Mouse (Mus musculus): ENCODE data around the gene Fam92b.
A peak's percentile ranks its signal among the peaks of the same experiment; 100 is the strongest.

Gene Fam92b

GRCm38 (mm10) chr8:120146051-120146450 lies 31.2 kb downstream of the Fam92b start:
- no peak for DNase-seq

DNA sequence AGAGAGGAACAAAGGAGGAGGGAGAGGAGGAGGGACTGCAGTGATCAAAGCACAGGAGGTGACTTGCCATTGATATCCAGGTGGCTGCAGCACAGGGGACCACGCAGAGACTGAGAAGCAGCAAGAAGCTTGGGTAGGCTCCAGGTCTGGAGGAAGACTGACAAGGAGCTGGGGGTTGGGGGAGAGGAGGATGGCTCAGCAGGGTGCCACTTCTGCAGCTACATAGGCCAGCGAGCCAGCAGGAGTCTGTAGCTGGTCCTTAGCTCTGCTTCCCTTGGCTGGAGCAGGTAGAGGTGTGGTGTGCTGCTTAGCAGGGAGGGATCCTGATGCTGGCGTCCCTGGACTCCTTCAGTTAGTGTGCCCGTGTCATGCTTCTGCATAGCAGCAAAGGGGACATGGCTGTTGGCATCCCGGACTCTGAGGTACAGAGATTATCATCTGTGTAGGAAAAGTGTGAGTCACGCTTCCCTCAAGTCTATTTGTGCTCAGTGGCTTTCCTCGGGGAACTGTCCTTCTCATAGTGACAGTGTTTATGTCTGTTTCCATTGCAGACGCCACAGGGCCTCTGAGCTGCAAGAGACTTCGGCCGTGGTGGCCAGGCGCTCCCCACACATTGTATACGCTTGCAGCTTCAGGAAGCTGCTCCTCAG lies 32.5 kb downstream of the Fam92b start:
- DNase-seq, result no peak

DNA sequence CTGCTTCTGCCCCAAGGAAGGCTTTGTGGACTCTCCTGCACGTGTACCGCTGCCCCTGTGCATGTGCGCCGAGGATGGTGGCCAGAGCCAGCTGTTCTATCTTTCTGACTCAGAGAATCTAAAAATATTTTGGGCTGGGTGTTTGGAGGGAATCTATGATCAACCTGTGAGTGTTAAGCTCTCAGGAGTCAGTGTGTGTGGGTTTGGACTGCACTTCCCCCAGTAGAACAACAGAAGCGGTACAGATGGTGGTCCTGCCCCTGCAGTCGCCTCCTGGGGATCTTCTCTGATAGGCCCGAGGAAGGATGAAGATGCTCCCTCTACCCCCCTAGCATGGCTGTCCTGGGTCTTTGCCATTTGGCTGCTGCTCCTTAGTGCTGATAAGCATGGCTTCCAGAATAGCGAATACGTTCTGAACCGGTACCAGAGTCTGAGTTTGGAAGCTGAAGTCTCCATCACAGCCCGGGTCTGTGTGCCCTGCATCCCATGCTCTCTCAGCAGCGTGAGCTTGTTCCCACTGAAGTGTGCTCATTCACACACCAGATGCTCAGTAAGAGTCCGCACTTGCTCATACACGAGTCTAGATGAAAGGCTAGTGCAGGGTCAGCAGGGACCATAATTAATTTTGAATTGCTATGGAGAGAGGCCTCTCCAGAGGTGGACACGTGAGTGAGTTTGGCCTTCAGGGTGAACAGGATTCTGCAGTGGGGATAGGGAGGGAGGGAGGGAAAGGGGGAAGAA lies 33.2 kb downstream of the Fam92b start:
- DNase-seq, result no peak

DNA sequence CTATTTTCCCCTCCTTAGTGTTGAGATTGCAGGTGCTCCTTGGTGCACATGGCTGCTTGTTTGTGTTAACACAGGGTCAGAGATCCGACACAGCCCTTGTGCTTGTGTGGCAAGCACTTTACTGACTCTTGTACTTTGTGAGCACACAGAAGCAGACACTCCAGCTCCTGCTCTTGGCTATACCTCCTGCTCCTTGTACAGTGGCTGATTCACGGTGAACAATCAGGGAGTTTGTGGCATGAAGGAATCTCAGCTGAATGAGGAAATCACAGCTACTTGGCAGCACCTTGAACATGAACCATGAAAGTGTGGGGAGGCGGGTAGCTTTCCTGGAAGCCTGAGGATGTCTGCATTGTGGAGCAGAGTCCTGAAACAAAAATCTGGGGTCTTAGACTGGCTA lies 36.5 kb downstream of the Fam92b start:
- no peak for DNase-seq

GRCm38 (mm10) chr8:120138958-120139357 lies 38.3 kb downstream of the Fam92b start:
- DNase-seq, result no peak

GRCm38 (mm10) chr8:120136618-120137017 lies 40.6 kb downstream of the Fam92b start:
- DNase-seq, result no peak

DNA sequence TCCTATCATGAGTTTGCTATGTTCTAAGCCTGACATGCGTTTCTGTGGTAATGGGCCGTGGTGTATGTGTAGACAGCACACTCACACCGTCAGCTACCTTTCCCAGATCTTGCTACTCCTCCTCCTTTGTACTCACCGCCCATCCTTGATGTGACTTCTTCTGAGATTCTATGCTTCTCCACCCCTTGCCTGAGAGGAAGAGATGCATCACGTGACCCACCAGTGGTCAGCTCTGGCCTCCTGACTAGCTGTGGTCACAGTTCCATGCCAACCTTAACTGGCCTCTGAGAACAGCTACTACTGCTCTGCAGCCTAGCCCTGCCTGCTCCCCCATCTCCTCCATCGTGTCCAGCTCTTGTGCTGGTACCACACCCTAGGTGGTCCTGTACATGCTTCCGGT lies 41.6 kb downstream of the Fam92b start:
- no peak for DNase-seq

- DNase-seq, result peak; percentile 50
Observed at GRCm38 (mm10) chr8:120133169-120133568, 44.1 kb downstream of the Fam92b start.

DNA sequence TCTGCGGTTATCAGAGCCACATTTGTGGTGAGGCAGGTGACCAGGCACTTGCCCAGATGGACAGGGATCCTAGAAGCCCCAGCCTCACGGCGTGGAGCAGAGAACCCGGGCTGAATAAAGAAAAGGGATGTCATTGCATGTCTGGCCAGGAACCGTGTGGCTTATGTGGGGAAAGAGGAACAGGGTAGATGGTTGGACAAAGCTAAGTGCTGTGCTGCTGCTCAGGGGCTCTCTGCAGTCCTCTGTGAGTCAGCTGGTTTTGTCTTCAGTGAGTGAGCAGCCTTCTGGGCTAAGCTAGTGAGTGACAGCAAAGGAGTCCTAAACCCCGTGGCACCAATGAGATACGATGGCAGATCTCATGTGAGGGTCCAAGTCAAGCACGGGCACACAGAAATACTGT lies 46.1 kb downstream of the Fam92b start:
- DNase-seq, result no peak

DNA sequence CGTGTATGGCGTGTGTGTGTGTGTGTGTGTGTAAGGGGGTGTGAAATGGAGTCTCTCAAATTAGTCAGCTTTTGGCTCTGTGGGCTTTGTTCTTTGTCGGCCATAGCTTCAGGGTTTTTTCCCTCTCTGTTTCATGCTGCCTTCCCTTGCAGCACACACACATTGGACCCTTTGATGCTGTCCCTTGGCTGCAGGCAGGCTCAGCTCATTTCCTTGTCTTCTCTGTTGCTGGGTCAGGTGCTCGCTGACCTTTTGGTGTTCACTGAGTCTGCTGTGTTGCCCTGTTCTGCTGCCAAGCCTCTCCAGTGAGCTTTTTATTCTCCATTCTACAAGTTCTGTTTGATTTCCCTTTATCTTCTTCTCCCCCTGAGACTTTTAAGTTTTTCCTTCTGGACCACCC lies 47.7 kb downstream of the Fam92b start:
- no peak for DNase-seq

GRCm38 (mm10) chr8:120126357-120127161 lies 50.7 kb downstream of the Fam92b start:
- DNase-seq, result no peak

DNA sequence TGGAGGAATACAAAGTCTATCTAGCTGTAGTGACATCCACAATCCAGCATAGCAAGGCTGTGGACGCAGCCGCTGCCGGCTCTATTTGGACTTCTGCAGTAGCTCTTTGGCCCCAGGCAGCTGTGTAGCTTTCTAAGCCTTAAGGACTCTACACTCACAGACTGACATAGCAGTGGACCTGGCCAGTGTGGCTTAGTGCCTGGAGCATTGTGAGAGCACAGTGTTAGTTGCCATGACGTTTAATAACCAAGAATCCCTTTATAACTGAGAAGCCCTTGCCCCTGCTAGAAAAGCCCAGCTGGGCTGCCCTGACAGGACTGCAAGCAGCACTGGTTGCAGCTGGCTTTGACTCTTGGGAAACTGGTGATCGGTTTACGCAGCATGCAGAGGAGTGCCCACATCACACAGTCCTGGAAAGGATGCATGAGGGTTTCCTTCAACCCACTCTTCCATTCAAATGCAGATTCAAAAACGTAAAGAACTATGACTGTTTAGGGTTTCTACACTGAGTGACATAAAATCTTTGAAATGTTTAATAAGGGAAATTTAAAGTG lies 52.4 kb downstream of the Fam92b start:
- no peak for DNase-seq

GRCm38 (mm10) chr8:120124261-120124660 lies 53.0 kb downstream of the Fam92b start:
- DNase-seq, result no peak

GRCm38 (mm10) chr8:120120951-120121350 lies 56.3 kb downstream of the Fam92b start:
- no peak for DNase-seq

DNA sequence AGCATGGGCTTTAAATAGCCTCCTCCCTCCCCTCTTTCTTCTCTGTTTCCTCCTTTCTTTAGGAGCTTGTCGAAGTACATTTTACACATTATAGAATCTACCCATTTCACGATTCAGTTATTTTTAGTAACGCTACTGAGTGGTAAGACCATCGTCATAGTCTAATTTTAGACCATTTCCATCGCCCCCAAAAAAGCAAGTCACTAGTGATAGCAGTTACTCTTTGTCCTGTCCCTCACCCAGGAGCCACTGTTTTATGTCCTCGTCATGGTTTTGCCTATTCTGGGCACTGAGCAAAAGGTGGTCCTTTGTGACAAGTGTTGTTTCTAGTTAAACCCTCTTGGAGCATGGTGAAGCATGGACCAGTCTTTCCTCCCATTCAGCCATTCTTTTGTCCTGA lies 57.3 kb downstream of the Fam92b start:
- DNase-seq, result no peak

- no peak for DNase-seq
Observed at GRCm38 (mm10) chr8:120119429-120119828, 57.8 kb downstream of the Fam92b start.

GRCm38 (mm10) chr8:120118847-120119246 lies 58.4 kb downstream of the Fam92b start:
- DNase-seq, result no peak

- DNase-seq, result peak; percentile 45
Observed at GRCm38 (mm10) chr8:120118162-120118561, 59.1 kb downstream of the Fam92b start.

GRCm38 (mm10) chr8:120116600-120116999 lies 60.7 kb downstream of the Fam92b start:
- no peak for DNase-seq
